Mouse (Mus musculus) heart, postnatal 0 days (tissue): ENCODE data around the gene Meis2.

ENCODE experiments used
- CTCF ChIP-seq: IDR thresholded peaks from 2 replicates; pipeline ENCODE4 v1.5.1; 2016; ENCODE audit warnings: antibody characterized with exemption, control low read depth, low read depth
- EP300 ChIP-seq: IDR thresholded peaks from 2 replicates; pipeline ENCODE4 v1.6.1; 2016; ENCODE audit warnings: antibody characterized with exemption, low read depth

DNA sequence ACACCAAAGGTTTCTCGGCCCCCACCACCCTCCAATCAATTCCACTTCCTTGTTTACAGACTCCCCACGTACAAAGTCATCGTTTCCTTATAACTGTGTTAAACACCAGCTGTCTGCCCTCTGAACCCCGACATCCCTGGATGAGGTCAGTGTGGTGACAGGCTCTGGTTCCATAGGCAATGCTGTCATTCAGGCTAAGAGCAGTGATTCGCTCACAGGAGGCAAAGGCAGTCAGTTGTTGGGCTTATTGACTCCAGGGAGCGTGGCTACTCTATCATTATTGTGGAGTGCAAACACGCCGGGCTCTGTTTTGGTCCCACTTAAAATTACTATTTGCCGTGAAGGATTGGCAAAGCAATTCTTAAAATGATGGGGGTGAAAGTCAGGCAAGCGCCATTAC lies 182.1 kb downstream of the Meis2 start:
- no peak for TF ChIP-seq CTCF
- no peak for TF ChIP-seq EP300
